Mouse (Mus musculus) brain, embryonic 14.5 days (tissue): Measurements from ENCODE around the gene Lancl1.

Source experiments
- CTCF ChIP-seq: fragments of 200-500 bp; IDR thresholded peaks from 2 replicates; pipeline ENCODE4 v1.5.1; 2012; ENCODE audit warnings: inconsistent platforms, mild to moderate bottlenecking, moderate library complexity, borderline replicate concordance; ENCODE audit not compliant: insufficient read depth, insufficient read length; ENCODE audit errors: extremely low read depth
- POLR2A ChIP-seq: fragments of 200-500 bp; IDR thresholded peaks from 2 replicates; pipeline ENCODE4 v1.6.1; 2012; ENCODE audit warnings: mild to moderate bottlenecking, inconsistent platforms, borderline replicate concordance; ENCODE audit not compliant: poor library complexity, insufficient read depth, insufficient read length, severe bottlenecking; ENCODE audit errors: extremely low read depth

DNA sequence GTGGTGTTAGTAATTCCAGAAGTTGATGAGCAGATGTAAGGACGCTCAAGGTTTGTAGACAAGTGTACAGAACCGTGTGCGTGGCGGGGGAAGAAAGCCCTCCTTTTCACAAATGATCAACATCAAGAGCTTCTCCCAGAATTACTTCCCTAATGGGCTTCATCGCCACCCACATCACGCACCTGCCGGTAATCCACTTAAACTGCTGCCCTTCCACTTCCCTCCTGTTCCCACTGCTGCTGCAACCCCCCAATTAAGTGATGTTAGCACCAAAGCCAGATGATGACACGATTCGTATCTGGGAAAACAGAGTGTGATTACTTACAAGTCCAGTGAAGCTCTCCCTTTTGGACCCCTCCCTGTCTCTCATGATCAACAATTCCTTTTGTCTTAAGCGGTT lies 16.6 kb downstream of the Lancl1 start:
- TF ChIP-seq CTCF (no peak), POLR2A (no peak)
